ENCODE assay signal across 12 mouse cellular contexts in genomic region chr16:15351301-15351700, GRCm38 (mm10). TPM values are rescaled to one million over a fixed set of nuclear protein-coding genes. Genes with fewer than 3 reads are reported as not detected.
"Had no signal": no experiment of that assay in that cellular context is flagged by ENCODE, and none has a peak within 500 bp of the region (broad histone marks: within the 10 kb centered on the region; RNA-seq: fewer than 3 reads in every experiment).

No protein-coding gene starts in this region.

- H3K27me3 ChIP-seq: limb, embryonic 15.5 days; liver, embryonic 12.5 days had no signal

- H3K4me1 ChIP-seq: liver, embryonic 12.5 days had no signal

- H3K4me3 ChIP-seq: limb, embryonic 15.5 days; liver, embryonic 12.5 days had no signal

- H3K4me2 ChIP-seq: limb, embryonic 15.5 days; liver, embryonic 12.5 days had no signal

- H3K36me3 ChIP-seq: limb, embryonic 15.5 days; liver, embryonic 12.5 days had no signal

- H3K9ac ChIP-seq: limb, embryonic 15.5 days; liver, embryonic 12.5 days had no signal

- H3K27ac ChIP-seq: kidney, postnatal 0 days; limb, embryonic 15.5 days; liver, embryonic 12.5 days; stomach, postnatal 0 days had no signal

- ATAC-seq: liver, embryonic 12.5 days; midbrain, embryonic 16.5 days had no signal

- H3K9me3 ChIP-seq: limb, embryonic 15.5 days; liver, embryonic 12.5 days had no signal

- DNase-seq: kidney, adult 11 months; left cerebral cortex, postnatal 4 days; right cerebral cortex, adult 18-20 months; thymus, postnatal 4 days had no signal

RNA-seq across cellular contexts. Expression of gene Gm21897, which starts 34.0 kb away (rescaled TPM):
- polyA plus RNA-seq: intestine, embryonic 14.5 days; kidney, postnatal 0 days; limb, embryonic 15.5 days; liver, embryonic 12.5 days; liver, embryonic 16.5 days; midbrain, embryonic 16.5 days; neural tube, embryonic 14.5 days; stomach, postnatal 0 days had no signal
